8 mouse cellular contexts compared by ENCODE assay signal in genomic region chr12:8973820-8974465, GRCm38 (mm10). TPM values are rescaled to one million over a fixed set of nuclear protein-coding genes. Genes with fewer than 3 reads are reported as not detected.
DNase-seq lines count a peak whose midpoint lies in the region; ATAC-seq lines count a peak whose summit lies in the region.

TSS of gene Wdr35 (plus strand) at chr12:8973892.

- 1% methylated on average over 45 of the region's 45 CpGs for WGBS in hindbrain, embryonic 14.5 days

- peaks cover 15% of the 10 kb centered on the region for H3K4me1 ChIP-seq in hindbrain, embryonic 14.5 days (replicated peaks; ENCODE audit: control insufficient read depth, insufficient read depth, low read length)

- H3K36me3 ChIP-seq in hindbrain, embryonic 14.5 days (replicated peaks; ENCODE audit: control insufficient read depth, insufficient read depth) = peaks cover 5% of the 10 kb centered on the region; the same call in 1 of the 2 replicates

- ATAC-seq in hindbrain, embryonic 14.5 days (ENCODE audit: low FRiP score) = peak; percentile 99

- peak; percentile 67 for DNase-seq in WW6 (ENCODE audit: low read depth, low spot score)
- peak; percentile 88 to 92 for DNase-seq in cerebellum, postnatal 36 days
- peak; percentile 78 to 88 for DNase-seq in frontal cortex, postnatal 25 days (ENCODE audit: low spot score in 2 of 2)
- peak; percentile 92 for DNase-seq in hindbrain, embryonic 14.5 days (ENCODE audit: low spot score)
- peak; percentile 91 to 92 for DNase-seq in layer of hippocampus, postnatal 36 days
- peak; percentile 91 for DNase-seq in lung, postnatal 25 days (ENCODE audit: low spot score)
- peak; percentile 76 for DNase-seq in retina, adult 2 months (ENCODE audit: low read depth, low spot score)
- DNase-seq in thymus, postnatal 25 days = peak; percentile 91

- H3K9me3 ChIP-seq in hindbrain, embryonic 14.5 days (ENCODE audit: control insufficient read depth, low read length) = no peaks in the 10 kb centered on the region

- H3K4me3 ChIP-seq in hindbrain, embryonic 14.5 days (replicated peaks; ENCODE audit: low read length) = peak within 1 kb of the TSS; percentile 79

- H3K9ac ChIP-seq in hindbrain, embryonic 14.5 days = peak within 1 kb of the TSS; percentile 75

- H3K4me2 ChIP-seq in hindbrain, embryonic 14.5 days (replicated peaks) = peak within 1 kb of the TSS; percentile 83

- no peaks in the 10 kb centered on the region for H3K27me3 ChIP-seq in hindbrain, embryonic 14.5 days (ENCODE audit: control insufficient read depth, insufficient read depth, low read length)

- H3K27ac ChIP-seq in hindbrain, embryonic 14.5 days = peak within 1 kb of the TSS; percentile 85

RNA-seq across cellular contexts. Expression of gene Wdr35, which starts in this region (rescaled TPM):
- 22.4 and 26.1 TPM in 2 replicates for polyA plus RNA-seq in hindbrain, embryonic 14.5 days (2014; fragmentation: Nextera tagmentation; extraction: Ambion mirVana)
- 10 to 100 TPM; 43.8 to 44.5 TPM for total RNA-seq in layer of hippocampus, postnatal 36 days (2021)

Comparison
In these comparisons a context has a peak if more than half of its experiments do, and no peak if none do; other contexts are left out.
1. Peak in every context shown above with its lines: DNase-seq, ATAC-seq, H3K4me3 ChIP-seq and H3K27ac ChIP-seq.